Mouse (Mus musculus) megakaryocyte, embryonic 14.5 days (primary cell): ENCODE data around the gene Rnf225. TPM values are rescaled to one million over a fixed set of nuclear protein-coding genes. Genes with fewer than 3 reads are reported as not detected.

Experiments used
- H3K27me3 ChIP-seq: replicated peaks from 2 replicates; pipeline ENCODE3; 2012; ENCODE audit warnings: inconsistent platforms
- H3K36me3 ChIP-seq: replicated peaks from 2 replicates; pipeline ENCODE3; 2012; ENCODE audit warnings: low read length, inconsistent platforms, mixed read lengths
- H3K4me1 ChIP-seq: 2 replicates; pipeline ENCODE4 v1.6.1; 2012; ENCODE audit warnings: inconsistent platforms
- H3K4me3 ChIP-seq: replicated peaks from 2 replicates; pipeline ENCODE3; 2012; ENCODE audit warnings: moderate library complexity, mild to moderate bottlenecking, inconsistent platforms
- H3K9me3 ChIP-seq: 2 replicates; pipeline ENCODE4 v1.6.1; 2012; ENCODE audit warnings: inconsistent platforms
- FLI1 ChIP-seq: IDR thresholded peaks from 2 replicates; pipeline ENCODE4 v1.6.1; 2012; ENCODE audit warnings: low read length, inconsistent platforms, mixed read lengths
- GATA1 ChIP-seq: IDR thresholded peaks from 3 replicates; pipeline ENCODE4 v1.6.1; 2012; ENCODE audit warnings: mixed read lengths, low read length, inconsistent platforms, borderline replicate concordance
- polyA plus RNA-seq: library from polyadenylated mRNA; stranded (reverse); fragments of >175 nt; gene quantifications from 2 replicates; pipeline ENCODE4 v1.2.3, GENCODE M21; 2012; ENCODE audit warnings: low replicate concordance; ENCODE audit not compliant: insufficient read depth

Gene Rnf225
- polyA plus RNA-seq, 1 experiment = 1.5 TPM

- peaks cover 30% of the 10 kb centered on the region for H3K4me1 ChIP-seq
These were observed 53.1 kb downstream of the Rnf225 start for GRCm38 (mm10) chr7:12980291-12980690.

More at GRCm38 (mm10) chr7:12980291-12980690, 53.1 kb downstream of the Rnf225 start:
- H3K36me3 ChIP-seq = peaks cover 21% of the 10 kb centered on the region
- H3K4me3 ChIP-seq = no peak overlapping the region
- no peak for TF ChIP-seq FLI1
- no peak for TF ChIP-seq GATA1
- H3K27me3 ChIP-seq = no peaks in the 10 kb centered on the region
- H3K9me3 ChIP-seq = no peaks in the 10 kb centered on the region

Other genes with a start within 250 kb of the Rnf225 start
- gene Vmn2r55, start 242.4 kb upstream of the Rnf225 start, polyA plus RNA-seq = not detected in 2 replicates
- not detected in 2 replicates for gene Vmn2r56, start 192.4 kb upstream of the Rnf225 start, polyA plus RNA-seq
- not detected in 2 replicates for gene Zscan18, start 123.8 kb upstream of the Rnf225 start, polyA plus RNA-seq
- gene Zfp329, start 108.6 kb upstream of the Rnf225 start, polyA plus RNA-seq = not detected in 2 replicates
- gene Zfp110, start 92.7 kb upstream of the Rnf225 start, polyA plus RNA-seq = 0.65 TPM in 1 of 2 replicates, not detected in the other
- gene Zfp128, start 46.2 kb upstream of the Rnf225 start, polyA plus RNA-seq = 0.25 TPM in 1 of 2 replicates, not detected in the other
- 1.4 and 1.5 TPM in 2 replicates for gene Zscan22, start 29.6 kb upstream of the Rnf225 start, polyA plus RNA-seq
- 434 and 3,041 TPM in 2 replicates for gene Rps5, start 5.1 kb upstream of the Rnf225 start, polyA plus RNA-seq
- 1.9 and 2.1 TPM in 2 replicates for gene Zfp324, start 38.4 kb downstream of the Rnf225 start, polyA plus RNA-seq
- gene Zfp446, start 50.4 kb downstream of the Rnf225 start, polyA plus RNA-seq = 1.7 and 3.2 TPM in 2 replicates
- not detected in 2 replicates for gene Slc27a5, start 70.8 kb downstream of the Rnf225 start, polyA plus RNA-seq
- gene Trim28, start 71.7 kb downstream of the Rnf225 start, polyA plus RNA-seq = 55.5 and 236 TPM in 2 replicates
- 52.8 and 179 TPM in 2 replicates for gene Zbtb45, start 82.6 kb downstream of the Rnf225 start, polyA plus RNA-seq
- 404 and 592 TPM in 2 replicates for gene Chmp2a, start 107.4 kb downstream of the Rnf225 start, polyA plus RNA-seq
- gene Ube2m, start 110.9 kb downstream of the Rnf225 start, polyA plus RNA-seq = 283 and 366 TPM in 2 replicates
- 1.6 and 6.1 TPM in 2 replicates for gene Mzf1, start 127.3 kb downstream of the Rnf225 start, polyA plus RNA-seq
- gene Vmn1r85, start 167.8 kb downstream of the Rnf225 start, polyA plus RNA-seq = 0.26 TPM in 1 of 2 replicates, not detected in the other
- gene Vmn1r86, start 192.5 kb downstream of the Rnf225 start, polyA plus RNA-seq = not detected in 2 replicates
- not detected in 2 replicates for gene Vmn1r87, start 212.7 kb downstream of the Rnf225 start, polyA plus RNA-seq
- gene Vmn1r88, start 232.2 kb downstream of the Rnf225 start, polyA plus RNA-seq = 0.10 and 0.18 TPM in 2 replicates